Mouse (Mus musculus) thymus, adult 2 months (tissue): Measurements from ENCODE around the gene Pou2f2.

Experiments used
- CTCF ChIP-seq: fragments of 200-500 bp; IDR thresholded peaks from 2 replicates; pipeline ENCODE4 v1.5.1; 2012; ENCODE audit warnings: mild to moderate bottlenecking, control low read depth, low read length, moderate library complexity, borderline replicate concordance; ENCODE audit not compliant: control insufficient read depth, poor library complexity, insufficient read depth; ENCODE audit errors: extremely low read depth
- POLR2A ChIP-seq: fragments of 200-500 bp; IDR thresholded peaks from 2 replicates; pipeline ENCODE4 v1.6.1; 2012; ENCODE audit warnings: mild to moderate bottlenecking, low read length, control low read depth, moderate library complexity; ENCODE audit not compliant: control insufficient read depth, poor library complexity, insufficient read depth; ENCODE audit errors: extremely low read depth

- TF ChIP-seq POLR2A (no peak), CTCF (no peak)
Measured at GRCm38 (mm10) chr7:25217653-25218395, 38.3 kb upstream of the Pou2f2 start.
